Mouse (Mus musculus) lung, postnatal 0 days (tissue): Measurements from ENCODE around the gene E2f1. TPM values are rescaled to one million over a fixed set of nuclear protein-coding genes. Genes with fewer than 3 reads are reported as not detected.

Experiments
- ATAC-seq: fragments of 200-750 bp; cut with Nextera tagmentation; 2 replicates; pipeline ENCODE4 v1.8.0; 2017; ENCODE audit warnings: moderate library complexity
- DNase-seq: peaks from one replicate; pipeline ENCODE4 v3.0.0-alpha.2; 2016; ENCODE audit warnings: low spot score
- H3K27ac ChIP-seq: fragments of 300-500 bp; sonication (generic); 2 replicates; pipeline ENCODE4 v1.5.1; 2014; ENCODE audit warnings: antibody characterized with exemption, mild to moderate bottlenecking, low read length, mixed read lengths
- H3K27me3 ChIP-seq: fragments of 300-500 bp; sonication (generic); replicated peaks from 2 replicates; pipeline ENCODE4 v1.6.1; 2014; ENCODE audit warnings: low read length, mixed read lengths; ENCODE audit not compliant: insufficient read depth
- H3K36me3 ChIP-seq: fragments of 300-500 bp; sonication (generic); 2 replicates; pipeline ENCODE4 v1.6.1; 2014; ENCODE audit warnings: low read length, mixed read lengths; ENCODE audit not compliant: insufficient read depth
- H3K4me1 ChIP-seq: fragments of 300-500 bp; sonication (generic); 2 replicates; pipeline ENCODE4 v1.6.1; 2014; ENCODE audit warnings: antibody characterized with exemption, low read depth, low read length, mixed read lengths; ENCODE audit not compliant: insufficient read depth
- H3K4me2 ChIP-seq: fragments of 300-500 bp; sonication (generic); replicated peaks from 2 replicates; pipeline ENCODE4 v1.6.1; 2014; ENCODE audit warnings: low read depth, mild to moderate bottlenecking, low read length, moderate library complexity, mixed read lengths
- H3K4me3 ChIP-seq: fragments of 300-500 bp; sonication (generic); 2 replicates; pipeline ENCODE4 v1.5.1; 2014; ENCODE audit warnings: low read depth, low read length
- H3K9ac ChIP-seq: fragments of 300-500 bp; sonication (generic); replicated peaks from 2 replicates; pipeline ENCODE4 v1.6.1; 2014; ENCODE audit warnings: low read depth, mild to moderate bottlenecking
- H3K9me3 ChIP-seq: fragments of 300-500 bp; sonication (generic); 2 replicates; pipeline ENCODE4 v1.6.1; 2016; ENCODE audit warnings: low read length, mixed read lengths
- CTCF ChIP-seq: IDR thresholded peaks from 2 replicates; pipeline ENCODE4 v1.5.1; 2016; ENCODE audit warnings: antibody characterized with exemption, mild to moderate bottlenecking
- EP300 ChIP-seq: IDR thresholded peaks from 2 replicates; pipeline ENCODE4 v1.6.1; 2016; ENCODE audit warnings: antibody characterized with exemption, mild to moderate bottlenecking, control low read depth
- WGBS: fragments of 180-500 bp; shearing (Covaris S2); extraction: QIAGEN DNeasy Blood & Tissue Kit; methylation state at CpG from one replicate; pipeline ENCODE4 v1.1.7; 2014; 5-methylcytosine and 5-hydroxymethylcytosine counted together
- polyA plus RNA-seq: library from polyadenylated mRNA; unstranded; fragments of >200 nt; fragmentation: Nextera tagmentation; extraction: Ambion mirVana; gene quantifications from 2 replicates; pipeline ENCODE4 v1.2.1, GENCODE M21; 2015

The E2f1 gene
- polyA plus RNA-seq, 1 experiment from 2014 or later: 5.4 TPM

GRCm38 (mm10) chr2:154609050-154609767 is 39.5 kb upstream of the E2f1 start:
- H3K27me3 ChIP-seq: no peaks in the 10 kb centered on the region
- no peak overlapping the region for H3K4me3 ChIP-seq
- no peaks in the 10 kb centered on the region for H3K36me3 ChIP-seq
- 54% methylated on average over 10 of the region's 10 CpGs for whole genome bisulfite sequencing
- DNase-seq (no peak), ATAC-seq (no peak)
- H3K27ac ChIP-seq: no peak overlapping the region
- no peaks in the 10 kb centered on the region for H3K9me3 ChIP-seq
- no peak for TF ChIP-seq EP300
- no peak for TF ChIP-seq CTCF
- H3K9ac ChIP-seq: no peak overlapping the region
- H3K4me1 ChIP-seq: peaks cover 3% of the 10 kb centered on the region; the same call in 1 of the 2 replicates
- no peak overlapping the region for H3K4me2 ChIP-seq

DNA sequence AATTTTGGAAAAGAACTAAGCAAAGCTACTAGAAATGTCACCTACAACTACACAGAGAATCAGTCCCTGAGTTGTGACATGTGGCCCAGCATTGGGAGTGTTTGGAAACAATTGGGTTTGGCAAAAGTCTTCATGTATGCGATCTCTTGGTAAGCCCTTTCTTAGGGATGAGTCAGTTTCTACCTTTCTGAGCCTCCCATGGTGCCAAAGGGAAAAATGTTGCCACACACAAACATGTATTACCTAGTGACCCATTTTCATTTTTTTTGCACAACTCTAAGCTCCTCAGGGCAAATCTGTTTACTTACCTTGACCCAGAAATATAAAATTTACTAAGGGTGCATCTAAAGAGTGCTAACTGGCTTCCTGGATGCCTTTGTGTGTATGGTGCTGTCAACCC is 37.3 kb upstream of the E2f1 start:
- Histone ChIP-seq H3K4me3 (no peak overlapping the region), H3K36me3 (no peaks in the 10 kb centered on the region), H3K27ac (no peak overlapping the region), H3K4me1 (peaks cover 3% of the 10 kb centered on the region; the same call in 1 of the 2 replicates), H3K9ac (no peak overlapping the region), H3K4me2 (no peak overlapping the region), H3K27me3 (no peaks in the 10 kb centered on the region), H3K9me3 (no peaks in the 10 kb centered on the region)
- no peak for ATAC-seq
- 70% methylated on average over 1 of the region's 1 CpGs for WGBS
- no peak for DNase-seq
- no peak for TF ChIP-seq CTCF
- TF ChIP-seq EP300: no peak

- H3K9ac ChIP-seq: 0 out of 2 replicates have a peak overlapping the region, but pooled peaks have one; percentile 13
These were observed 34.5 kb upstream of the E2f1 start for GRCm38 (mm10) chr2:154604156-154604555.

GRCm38 (mm10) chr2:154603638-154604153 is 34.0 kb upstream of the E2f1 start, which contains the start of gene Pxmp4:
TSS of gene Pxmp4 (minus strand) at chr2:154603708.
- WGBS: under 1% methylated on average over 13 of the region's 13 CpGs
- Histone ChIP-seq H3K4me3 (peak within 1 kb of the TSS; percentile 72), H3K27me3 (no peaks in the 10 kb centered on the region), H3K9me3 (no peaks in the 10 kb centered on the region), H3K27ac (peak within 1 kb of the TSS; percentile 87), H3K36me3 (no peaks in the 10 kb centered on the region), H3K9ac (peak within 1 kb of the TSS; percentile 82), H3K4me1 (peaks cover 3% of the 10 kb centered on the region; the same call in 1 of the 2 replicates), H3K4me2 (peak within 1 kb of the TSS; percentile 73)
- DNase-seq: peak; percentile 99
- TF ChIP-seq CTCF (no peak), EP300 (0 out of 2 replicates have a peak, but pooled peaks have one; percentile 38)
- ATAC-seq: peak; percentile 100

More at GRCm38 (mm10) chr2:154604156-154604555, 34.5 kb upstream of the E2f1 start:
- Histone ChIP-seq H3K4me3 (peak overlapping the region; percentile 27), H3K9me3 (no peaks in the 10 kb centered on the region), H3K27ac (peak overlapping the region; percentile 34), H3K4me1 (peaks cover 3% of the 10 kb centered on the region; the same call in 1 of the 2 replicates), H3K36me3 (no peaks in the 10 kb centered on the region), H3K4me2 (peak overlapping the region; percentile 73), H3K27me3 (no peaks in the 10 kb centered on the region)
- peak; percentile 35 for DNase-seq
- WGBS: 18% methylated on average over 7 of the region's 7 CpGs
- TF ChIP-seq EP300: no peak
- TF ChIP-seq CTCF: no peak
- ATAC-seq: no peak

DNA sequence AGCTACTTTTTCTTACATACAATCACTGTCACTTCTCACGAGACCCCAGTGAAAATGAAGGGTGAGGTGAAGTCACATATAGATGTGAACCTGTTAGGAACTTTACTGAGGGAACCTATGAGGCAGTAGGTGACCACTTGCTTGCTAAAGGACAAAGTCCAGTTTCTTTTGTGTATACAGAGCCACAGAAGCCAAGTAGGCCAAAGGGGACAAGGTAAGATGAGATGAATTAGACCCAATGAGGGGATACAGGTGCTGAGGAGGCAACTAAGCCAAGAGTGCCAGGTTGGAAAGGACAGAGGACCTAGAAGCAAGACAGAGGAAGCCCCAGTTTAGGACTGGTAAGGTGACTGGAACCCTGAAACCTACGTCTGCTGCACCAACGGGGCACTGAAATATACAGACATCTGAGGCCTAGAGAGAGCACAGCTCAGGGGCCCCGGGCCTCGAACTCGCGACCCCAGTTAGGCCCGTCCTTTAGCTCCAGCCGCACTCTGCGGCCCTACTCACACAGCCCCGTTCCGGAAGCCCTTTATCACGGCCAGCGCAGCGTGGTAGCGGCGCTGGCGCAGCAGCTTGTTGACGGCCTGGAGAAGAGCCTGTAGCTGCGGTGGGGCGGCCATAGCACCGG is 33.4 kb upstream of the E2f1 start:
- H3K4me3 ChIP-seq: peak overlapping the region; percentile 72
- H3K9me3 ChIP-seq: no peaks in the 10 kb centered on the region
- TF ChIP-seq EP300 (no peak), CTCF (no peak)
- no peak for ATAC-seq
- no peaks in the 10 kb centered on the region for H3K27me3 ChIP-seq
- peak overlapping the region; percentile 87 for H3K27ac ChIP-seq
- H3K36me3 ChIP-seq: no peaks in the 10 kb centered on the region
- WGBS: 19% methylated on average over 22 of the region's 22 CpGs
- H3K4me2 ChIP-seq: peak overlapping the region; percentile 73
- peaks cover 3% of the 10 kb centered on the region; the same call in 1 of the 2 replicates for H3K4me1 ChIP-seq
- H3K9ac ChIP-seq: peak overlapping the region; percentile 82
- DNase-seq: peak; percentile 31

DNA sequence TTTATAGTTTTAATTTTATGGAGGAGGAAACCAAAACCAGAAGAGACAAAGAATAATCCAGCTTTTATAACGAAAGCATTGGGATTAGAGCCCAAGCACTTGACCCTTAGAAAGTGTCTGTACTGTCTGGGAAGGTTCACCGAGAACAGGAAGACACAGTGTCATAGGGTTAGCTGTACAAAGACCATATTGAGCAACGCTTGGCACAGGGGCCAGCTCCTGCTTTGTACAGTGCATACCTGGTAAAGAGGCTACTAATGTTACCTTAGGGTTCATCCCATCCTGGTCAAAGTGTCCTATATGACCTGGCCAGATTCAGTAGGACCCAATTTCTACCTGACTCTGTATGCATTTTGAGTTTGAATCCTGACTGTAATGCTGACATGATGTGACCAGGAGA is 31.6 kb upstream of the E2f1 start:
- H3K4me3 ChIP-seq: no peak overlapping the region
- H3K27ac ChIP-seq: no peak overlapping the region
- TF ChIP-seq CTCF (no peak), EP300 (no peak)
- H3K36me3 ChIP-seq: no peaks in the 10 kb centered on the region
- no peaks in the 10 kb centered on the region for H3K27me3 ChIP-seq
- WGBS: 67% methylated on average over 3 of the region's 3 CpGs
- no peak overlapping the region for H3K4me2 ChIP-seq
- peaks cover 3% of the 10 kb centered on the region; the same call in 1 of the 2 replicates for H3K4me1 ChIP-seq
- H3K9ac ChIP-seq: no peak overlapping the region
- DNase-seq (no peak), ATAC-seq (no peak)
- no peaks in the 10 kb centered on the region for H3K9me3 ChIP-seq
